Mouse (Mus musculus) kidney, postnatal 36 days (tissue): ENCODE measurements around the gene Gm48551.

Experiments
- DNase-seq, 2 experiments: peaks; one replicate each; pipeline ENCODE4 v3.0.0; 2021 to 2022; ENCODE audit warnings: mixed read lengths in 2 of 2

Gm48551 gene

DNA sequence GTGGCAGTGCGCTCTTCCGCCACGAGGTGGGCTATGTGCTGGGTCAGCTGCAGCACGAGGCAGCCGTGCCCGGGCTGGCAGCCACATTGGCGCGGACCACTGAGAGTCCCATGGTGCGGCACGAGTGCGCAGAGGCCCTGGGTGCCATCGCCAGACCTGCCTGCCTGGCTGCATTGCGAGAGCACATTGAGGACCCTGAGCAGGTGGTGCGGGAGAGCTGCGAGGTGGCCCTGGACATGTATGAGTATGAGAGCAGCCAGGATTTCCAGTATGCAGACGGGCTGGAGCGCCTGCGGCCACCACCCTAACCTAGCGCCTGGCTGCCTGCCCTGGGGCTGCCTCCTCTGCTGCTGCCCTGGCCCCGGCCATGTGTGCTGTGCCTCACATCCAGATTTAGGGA lies 3.5 kb downstream of the Gm48551 start:
- DNase-seq: no peak

- DNase-seq: no peak
These were observed 4.3 kb downstream of the Gm48551 start, which contains the start of gene Gm48552 for GRCm38 (mm10) chr10:81388505-81389055. Gm48552 (plus strand) TSS chr10:81389005.

DNA sequence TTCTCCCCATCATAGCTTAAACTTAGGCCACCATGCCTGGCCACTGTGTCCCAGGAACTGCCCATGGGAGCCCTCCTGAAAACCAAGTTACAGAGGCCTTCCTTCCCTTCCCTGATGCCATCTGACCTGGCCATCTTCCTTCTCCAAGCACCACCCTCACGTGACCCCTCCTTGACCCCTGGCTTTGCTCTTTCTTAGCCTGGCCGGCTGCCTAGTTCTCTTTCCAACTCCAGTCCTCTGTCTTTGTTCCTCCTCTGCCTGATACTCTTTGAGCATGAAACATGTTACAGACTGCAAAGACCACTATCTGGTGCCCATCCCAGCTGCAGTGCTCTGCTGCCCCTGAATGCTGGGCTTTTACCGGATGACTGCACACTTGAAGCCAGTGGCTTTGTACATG lies 5.1 kb downstream of the Gm48551 start:
- DNase-seq: peak; percentile 70 to 80

DNA sequence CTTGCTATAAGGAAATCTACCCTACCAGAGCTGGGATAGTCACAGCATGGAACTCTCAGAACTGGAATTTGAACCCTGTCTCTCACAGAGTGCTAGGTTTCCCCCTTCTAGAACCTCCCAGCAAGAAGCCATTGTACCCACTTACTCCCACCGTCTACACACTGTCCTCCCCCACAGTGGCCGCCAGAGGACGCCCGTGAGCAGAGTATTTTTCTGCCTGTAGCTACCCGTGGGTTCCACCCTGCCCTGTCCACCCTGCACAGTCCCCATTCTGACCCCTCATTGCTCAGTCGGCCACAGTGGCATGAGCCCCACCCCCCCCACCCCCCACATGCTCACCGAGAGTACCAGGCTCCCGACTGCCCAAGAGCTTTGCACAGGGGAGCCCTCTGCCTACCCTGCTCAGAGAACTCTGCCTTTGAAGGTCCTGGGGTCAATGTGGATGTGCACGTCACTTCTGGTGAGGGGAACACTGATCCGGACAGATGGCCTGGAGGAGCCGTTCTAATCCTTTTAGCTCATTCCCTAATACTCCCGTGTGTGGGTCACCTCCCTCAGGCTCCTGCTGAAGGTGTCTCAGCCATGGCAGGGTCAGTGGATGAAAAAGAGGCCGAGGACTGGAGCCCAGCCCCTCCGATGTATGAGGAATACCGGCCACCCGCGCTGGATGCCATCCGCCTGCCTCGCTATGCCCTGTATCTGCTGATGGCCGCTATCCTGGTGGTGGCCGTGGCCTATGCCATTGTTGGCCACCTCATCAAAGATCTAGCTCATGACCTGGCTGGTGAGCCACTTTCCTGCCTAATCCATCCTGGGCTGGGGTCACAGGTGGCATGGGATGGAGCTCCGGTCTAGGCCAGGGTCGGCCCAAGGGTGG lies 5.8 kb downstream of the Gm48551 start:
- DNase-seq: peak; percentile 79 to 87

- DNase-seq: no peak
These were observed 6.4 kb downstream of the Gm48551 start for GRCm38 (mm10) chr10:81390678-81390965.

DNA sequence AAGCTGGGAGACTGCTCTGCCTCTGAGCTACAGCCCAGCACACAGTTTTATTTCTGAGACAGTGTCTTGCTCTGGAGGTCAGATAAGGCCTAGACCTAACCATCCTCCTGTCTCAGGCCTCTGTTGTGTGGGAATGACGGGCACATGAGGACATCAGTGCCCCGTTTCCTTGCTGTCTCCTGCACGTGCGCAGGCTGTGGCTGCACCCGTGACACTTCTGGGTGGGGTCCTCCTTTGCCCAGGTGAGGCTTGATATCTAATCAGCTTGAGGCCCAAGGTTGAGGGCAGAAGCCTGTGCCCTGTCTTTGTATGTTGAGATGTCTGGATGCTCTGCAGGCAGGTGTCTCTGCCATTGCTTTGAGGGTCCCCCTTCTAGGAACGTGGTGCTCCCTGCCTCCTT lies 8.0 kb downstream of the Gm48551 start:
- no peak for DNase-seq

GRCm38 (mm10) chr10:81392781-81393185 lies 8.5 kb downstream of the Gm48551 start, which contains the start of gene Smim24:
Smim24 (plus strand) TSS chr10:81393051.
- DNase-seq: peak; percentile 81 to 87

DNA sequence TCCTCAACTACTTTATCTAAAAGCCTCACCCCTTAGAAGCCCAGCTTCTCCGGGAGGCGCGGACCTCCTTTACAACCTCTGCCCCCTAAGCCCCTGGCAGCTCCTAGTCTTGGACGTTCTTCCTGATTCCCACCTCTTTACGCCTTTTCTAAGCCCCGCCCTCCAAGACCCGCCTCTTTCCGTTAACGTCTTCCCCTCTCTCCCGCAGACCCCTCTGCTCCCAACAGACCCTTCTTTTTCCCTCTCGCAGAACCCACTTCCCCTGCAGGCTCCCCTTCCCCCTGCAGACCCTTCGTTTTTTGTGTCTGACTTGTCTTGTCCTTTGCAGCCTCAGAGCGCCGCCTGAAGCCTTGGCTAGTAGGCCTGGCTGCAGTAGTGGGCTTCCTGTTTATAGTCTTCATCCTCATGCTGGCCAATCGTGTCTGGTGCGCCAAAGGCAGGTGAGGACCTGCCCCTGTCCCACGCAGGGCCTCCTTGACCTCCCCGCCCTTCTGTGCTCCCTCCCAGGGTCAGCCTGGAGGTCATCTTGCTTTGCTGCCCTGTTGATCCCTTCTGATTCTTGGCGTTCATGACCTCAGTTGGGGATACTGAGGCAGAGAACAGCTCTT lies 9.3 kb downstream of the Gm48551 start:
- peak; percentile 47 to 80 for DNase-seq

DNA sequence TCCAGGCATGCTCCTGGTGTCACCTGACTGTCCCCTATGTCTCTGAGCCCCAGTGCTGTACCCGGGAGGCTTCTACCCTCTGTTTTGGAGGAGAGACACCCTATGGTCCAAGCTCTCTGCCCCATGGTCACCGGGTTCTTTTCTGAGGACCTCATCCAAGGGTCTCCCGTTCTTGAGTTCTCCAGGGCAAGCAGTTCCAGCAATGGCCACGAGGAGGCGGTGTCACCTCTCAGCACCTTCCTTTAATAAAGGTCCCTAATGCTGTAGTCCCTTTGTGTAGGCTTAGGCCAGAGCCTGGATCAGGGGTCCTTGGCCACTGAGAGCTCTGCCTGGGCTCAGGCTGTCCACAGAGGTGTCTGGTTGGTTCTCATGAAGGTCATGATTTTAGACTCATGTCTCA lies 10.9 kb downstream of the Gm48551 start:
- DNase-seq: peak; percentile 72 to 88

DNA sequence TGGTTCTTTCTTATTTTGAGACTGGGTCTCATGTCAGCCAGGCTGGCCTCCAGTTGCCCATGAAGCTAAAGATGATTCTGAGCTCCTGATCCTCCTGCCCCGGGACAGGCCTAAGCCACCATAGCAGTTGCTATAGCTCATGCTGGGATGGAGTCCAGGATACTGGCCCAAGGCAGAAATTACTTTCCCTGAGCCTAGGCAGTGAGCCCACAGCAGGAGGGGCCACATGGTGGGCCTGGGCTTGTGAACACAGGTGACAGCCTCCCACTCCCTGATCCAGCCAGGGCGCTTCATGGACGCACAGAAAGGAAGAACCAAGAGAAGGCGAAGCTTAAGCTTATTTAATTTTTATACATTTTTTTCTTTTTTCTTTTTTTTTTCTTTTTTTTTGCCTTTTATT lies 11.6 kb downstream of the Gm48551 start:
- no peak for DNase-seq

DNA sequence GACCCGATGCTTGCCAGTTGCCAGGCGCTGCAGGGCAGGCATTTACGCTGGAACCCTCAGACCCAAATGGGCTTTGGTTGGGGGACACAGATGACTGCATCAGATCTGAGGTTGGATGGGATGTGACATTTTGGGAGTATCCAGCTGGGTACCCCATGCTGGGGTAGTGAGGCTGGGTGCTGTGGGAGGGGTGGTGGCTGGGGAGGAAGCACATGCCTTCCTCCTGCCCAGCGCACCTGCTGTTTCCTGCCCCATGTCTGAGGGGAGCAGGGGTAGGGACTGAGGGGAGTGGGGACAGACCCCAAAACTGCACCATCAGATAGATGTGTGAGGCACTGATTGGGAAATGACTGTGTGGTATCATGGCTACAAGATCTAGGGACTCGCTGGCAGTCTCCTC lies 12.5 kb downstream of the Gm48551 start:
- DNase-seq: no peak

GRCm38 (mm10) chr10:81399296-81399695 lies 15.0 kb downstream of the Gm48551 start:
- no peak for DNase-seq

DNA sequence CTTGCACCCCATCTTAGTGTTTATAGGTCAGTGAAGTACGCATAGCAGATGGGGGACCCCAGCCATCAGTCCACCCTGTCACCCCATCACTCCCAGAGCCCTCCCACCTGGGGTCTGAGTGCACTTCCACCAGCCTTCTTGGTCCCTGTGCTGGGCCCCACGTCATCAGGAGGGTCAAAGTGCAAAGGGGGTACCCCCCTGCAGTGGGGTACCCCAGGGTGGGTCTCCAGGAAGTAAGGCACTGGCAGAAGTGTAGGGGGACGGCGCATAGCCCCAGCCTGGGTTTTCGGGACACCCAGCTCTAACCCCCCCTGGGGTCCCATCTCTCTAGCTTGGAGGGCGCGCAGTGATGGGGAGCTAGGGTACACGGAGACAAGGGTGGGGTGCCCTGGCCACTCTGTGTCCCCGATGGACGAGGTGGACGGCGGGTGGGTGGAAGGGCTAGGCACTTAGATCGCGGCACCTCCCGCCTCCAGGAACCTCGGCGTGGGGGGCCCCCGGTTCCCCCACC lies 15.6 kb downstream of the Gm48551 start:
- DNase-seq: no peak

- no peak for DNase-seq
These were observed 16.3 kb downstream of the Gm48551 start for GRCm38 (mm10) chr10:81400371-81401204.

- no peak for DNase-seq
These were observed 16.9 kb downstream of the Gm48551 start for GRCm38 (mm10) chr10:81401205-81401520.

DNA sequence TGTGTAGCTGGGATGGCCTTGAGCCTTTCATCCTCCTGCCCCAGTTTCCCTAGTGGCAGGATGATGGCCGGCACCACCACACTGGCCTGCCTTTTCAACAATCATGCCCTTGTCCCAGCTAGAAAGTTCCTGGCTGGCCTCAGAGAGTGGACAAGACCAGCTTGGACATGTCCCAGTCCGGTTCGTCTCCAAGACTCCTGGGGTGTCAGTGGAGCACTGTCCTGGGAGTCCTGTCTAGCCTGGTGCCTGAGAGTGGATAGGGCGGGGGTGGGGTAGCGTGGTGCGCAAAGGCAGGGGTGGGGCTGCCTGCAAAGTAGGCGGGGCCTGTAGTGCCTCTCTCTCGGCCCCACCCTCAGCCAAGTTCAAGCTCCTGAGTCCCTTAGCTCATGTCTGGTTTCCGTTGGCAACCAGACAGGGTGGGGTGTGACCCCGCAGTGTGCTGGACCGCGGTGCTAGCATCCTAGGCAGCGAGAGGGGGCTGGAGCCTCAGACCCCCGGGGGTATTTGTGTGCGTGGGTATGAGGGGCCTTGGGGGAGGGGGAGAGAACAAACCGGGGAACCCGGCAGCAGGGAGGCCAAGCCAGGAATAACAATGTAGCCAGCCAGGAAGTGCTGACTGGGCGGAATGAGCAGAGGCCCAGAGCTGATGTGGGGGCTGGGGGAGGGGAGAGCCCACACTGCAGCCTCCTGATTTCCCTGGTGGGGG lies 17.4 kb downstream of the Gm48551 start:
- DNase-seq: peak; percentile 84 to 87

DNA sequence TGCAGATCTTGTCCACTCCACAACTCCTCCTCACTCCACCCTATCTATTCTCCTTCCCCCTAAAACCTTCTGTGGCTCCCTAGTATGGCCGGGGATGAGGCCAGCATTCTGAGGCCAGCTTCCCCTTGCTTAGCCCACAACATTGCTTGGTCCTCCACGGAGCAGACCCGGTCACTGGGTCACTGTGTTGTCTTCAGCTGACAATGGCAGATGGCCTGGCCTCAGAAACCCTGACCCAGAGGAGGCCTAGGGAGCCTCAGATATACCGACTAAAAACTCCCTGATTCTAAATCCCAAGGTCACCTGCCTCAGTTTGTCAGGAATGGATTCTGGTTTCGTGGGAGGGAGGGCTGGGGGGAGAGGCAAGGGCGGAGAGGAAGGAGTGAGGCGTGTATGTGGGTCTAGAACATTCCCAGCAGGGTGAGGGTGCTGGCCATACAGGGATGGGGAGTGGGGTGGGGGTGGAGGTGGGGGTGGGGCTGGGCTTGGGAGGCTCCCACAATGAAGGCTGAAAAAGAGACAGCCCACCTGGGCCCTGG lies 18.0 kb downstream of the Gm48551 start:
- no peak for DNase-seq

DNA sequence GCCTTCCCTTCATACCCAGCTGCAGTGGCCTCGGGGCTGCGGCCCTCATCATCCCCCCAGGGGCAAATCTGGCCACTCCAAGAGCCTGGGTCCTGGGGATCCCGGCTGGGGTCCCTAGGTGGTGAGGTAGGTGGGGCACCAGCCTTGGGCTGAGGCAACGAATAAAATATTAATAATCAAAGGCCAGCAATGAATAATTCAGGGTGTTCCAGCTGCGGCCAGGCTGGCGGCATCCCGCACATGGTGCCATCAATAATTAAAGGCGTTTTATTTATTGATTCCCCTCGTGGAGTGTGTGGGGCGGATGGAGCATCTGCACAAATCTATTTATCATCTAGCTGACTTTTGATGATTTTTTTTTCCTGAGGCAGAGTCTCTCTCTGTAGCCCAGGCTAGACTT lies 19.2 kb downstream of the Gm48551 start:
- DNase-seq: no peak

DNA sequence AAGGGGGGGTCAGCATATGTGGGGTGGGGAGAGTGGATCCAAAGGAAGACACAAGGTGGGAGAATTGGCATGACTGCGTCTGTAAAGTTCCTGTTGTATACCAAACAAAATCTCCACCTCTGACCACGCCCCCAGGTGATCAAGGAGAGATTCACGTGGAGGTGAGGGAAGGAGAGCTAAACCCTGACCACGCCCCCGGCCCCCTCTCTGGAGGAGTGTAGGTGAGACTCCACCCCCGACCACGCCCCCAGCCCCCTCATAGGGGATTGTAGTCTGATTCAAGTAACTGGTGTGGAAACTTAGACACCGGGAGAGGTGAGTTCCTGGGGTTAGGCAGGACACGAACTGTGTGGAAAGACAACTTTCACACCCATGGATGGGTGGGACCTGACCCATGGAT lies 19.8 kb downstream of the Gm48551 start:
- DNase-seq: no peak

DNA sequence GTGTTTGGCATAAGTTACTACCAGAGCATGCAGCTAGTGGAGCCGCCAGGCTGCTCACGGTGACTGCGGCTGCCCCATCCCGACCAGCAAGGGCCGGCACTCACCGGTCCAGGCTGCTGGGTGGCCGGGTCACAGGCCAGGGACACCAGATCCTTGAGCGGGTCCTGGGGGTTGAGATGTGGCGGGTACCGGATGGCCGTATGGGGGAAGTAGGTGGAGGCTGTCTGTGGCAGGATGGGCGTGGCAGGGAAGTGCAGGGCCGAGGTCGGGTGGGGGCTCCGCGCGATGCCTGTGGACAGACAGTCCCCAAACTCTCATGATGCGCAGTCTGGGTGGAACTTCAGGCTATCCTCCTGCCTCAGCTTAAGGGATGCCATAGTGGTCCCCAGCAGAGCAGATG lies 20.5 kb downstream of the Gm48551 start:
- DNase-seq: peak; percentile 58 to 66

DNA sequence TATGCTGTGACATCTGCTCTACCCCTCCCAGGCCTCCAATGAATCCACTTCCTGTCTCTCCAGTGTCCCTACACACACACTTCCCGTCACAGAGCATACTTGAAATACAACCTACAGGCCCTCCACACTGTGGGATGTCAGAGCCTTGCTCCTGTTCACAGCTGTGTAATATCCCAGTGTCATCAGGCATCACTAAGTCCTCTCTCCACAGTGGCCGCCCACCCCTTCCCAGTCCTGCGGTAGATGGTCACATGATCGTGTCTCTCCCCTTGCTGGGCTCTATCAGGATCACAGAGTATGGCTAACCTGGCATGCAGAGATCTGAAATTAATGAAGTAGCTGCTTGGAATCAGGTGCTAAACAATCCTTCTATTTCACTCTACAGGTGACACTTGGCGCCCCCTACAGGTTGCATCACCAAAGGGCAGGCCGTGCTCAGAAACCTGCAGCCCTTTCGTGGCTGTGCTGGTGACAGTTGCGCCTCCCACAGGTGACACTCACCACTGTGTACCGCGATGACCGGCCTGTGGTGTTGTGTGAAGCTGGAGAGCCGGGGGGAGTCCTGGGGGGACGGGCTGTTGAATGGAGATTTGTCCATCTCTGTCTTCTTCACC lies 21.4 kb downstream of the Gm48551 start:
- peak; percentile 64 to 85 for DNase-seq
